Mouse (Mus musculus) intestine, embryonic 14.5 days (tissue): ENCODE data around the gene Icam4. TPM values are rescaled to one million over a fixed set of nuclear protein-coding genes. Genes with fewer than 3 reads are reported as not detected.
"Not testable (repeated sequence)": the region's sequence is repeated elsewhere in the genome, so short reads cannot be mapped to it uniquely, and the experiment has no call there.

Experiments
- ATAC-seq: fragments of 200-750 bp; cut with Nextera tagmentation; replicated peaks from 2 replicates; pipeline ENCODE4 v1.8.0; 2017; ENCODE audit warnings: low read depth, moderate number of reproducible peaks, moderate TSS enrichment, moderate library complexity; ENCODE audit not compliant: low FRiP score, low TSS enrichment
- DNase-seq: peaks from one replicate; pipeline ENCODE4 v3.0.0-alpha.2; 2018; ENCODE audit warnings: low spot score
- H3K27ac ChIP-seq: fragments of 300-500 bp; sonication (generic); 2 replicates; pipeline ENCODE4 v1.5.1; 2014; ENCODE audit warnings: low read depth, mild to moderate bottlenecking, control low read depth
- H3K27me3 ChIP-seq: fragments of 300-500 bp; sonication (generic); replicated peaks from 2 replicates; pipeline ENCODE4 v1.6.1; 2014; ENCODE audit warnings: low read length, control low read depth; ENCODE audit not compliant: control insufficient read depth, insufficient read depth
- H3K36me3 ChIP-seq: fragments of 300-500 bp; sonication (generic); 2 replicates; pipeline ENCODE4 v1.6.1; 2014; ENCODE audit warnings: low read length, control low read depth; ENCODE audit not compliant: control insufficient read depth, insufficient read depth
- H3K4me1 ChIP-seq: fragments of 300-500 bp; sonication (generic); replicated peaks from 2 replicates; pipeline ENCODE4 v1.6.1; 2014; ENCODE audit warnings: low read length, control low read depth, mixed read lengths; ENCODE audit not compliant: control insufficient read depth, insufficient read depth
- H3K4me2 ChIP-seq: fragments of 300-500 bp; sonication (generic); 2 replicates; pipeline ENCODE4 v1.6.1; 2014; ENCODE audit warnings: low read length
- H3K4me3 ChIP-seq: fragments of 300-500 bp; sonication (generic); 2 replicates; pipeline ENCODE4 v1.5.1; 2014; ENCODE audit warnings: low read depth, low read length, control low read depth, mixed read lengths
- H3K9ac ChIP-seq: fragments of 300-500 bp; sonication (generic); 2 replicates; pipeline ENCODE4 v1.6.1; 2014; ENCODE audit warnings: mild to moderate bottlenecking, low read length
- H3K9me3 ChIP-seq: fragments of 300-500 bp; sonication (generic); 2 replicates; pipeline ENCODE4 v1.6.1; 2016; ENCODE audit warnings: low read length, control low read depth; ENCODE audit not compliant: control insufficient read depth
- WGBS: fragments of 180-500 bp; shearing (Covaris S2); extraction: QIAGEN DNeasy Blood & Tissue Kit; methylation state at CpG from one replicate; pipeline ENCODE4 v1.1.7; 2014; 5-methylcytosine and 5-hydroxymethylcytosine counted together
- polyA plus RNA-seq: library from polyadenylated mRNA; unstranded; fragments of >200 nt; fragmentation: Nextera tagmentation; extraction: Ambion mirVana; gene quantifications from 2 replicates; pipeline ENCODE4 v1.2.1, GENCODE M21; 2014

Icam4 gene
- polyA plus RNA-seq, 1 experiment from 2014 or later, result 0.96 TPM

GRCm38 (mm10) chr9:21007313-21007952 is 21.7 kb upstream of the Icam4 start:
- no peak overlapping the region for H3K4me2 ChIP-seq
- ATAC-seq (no peak), DNase-seq (no peak)
- H3K27me3 ChIP-seq, result no peaks in the 10 kb centered on the region
- 92% methylated on average over 10 of the region's 10 CpGs for WGBS
- H3K9ac ChIP-seq, result no peak overlapping the region
- H3K27ac ChIP-seq, result no peak overlapping the region
- no peak overlapping the region for H3K4me3 ChIP-seq
- peaks cover 47% of the 10 kb centered on the region for H3K36me3 ChIP-seq
- H3K9me3 ChIP-seq, result no peaks in the 10 kb centered on the region
- H3K4me1 ChIP-seq, result peaks cover 5% of the 10 kb centered on the region

DNA sequence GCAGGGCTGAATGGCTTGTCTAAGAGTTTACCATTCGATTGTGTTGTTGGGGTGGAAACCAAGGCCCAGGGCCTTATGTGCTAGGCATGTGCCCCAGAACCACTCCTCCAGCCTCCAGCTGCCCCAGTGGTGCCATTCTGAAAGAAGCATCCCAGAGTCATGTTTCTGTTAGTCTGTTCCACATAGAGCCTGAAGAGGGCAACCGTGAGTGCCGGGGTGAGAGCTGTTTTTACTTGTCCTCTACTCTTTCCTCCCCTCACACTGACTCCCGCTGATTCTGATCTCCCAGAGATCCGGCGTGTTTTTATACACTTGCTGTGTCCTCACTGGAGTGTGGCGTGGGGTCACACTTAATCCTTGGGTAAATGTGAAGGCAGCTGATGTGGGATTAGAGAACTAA is 21.2 kb upstream of the Icam4 start:
- Histone ChIP-seq H3K4me2 (no peak overlapping the region), H3K9me3 (no peaks in the 10 kb centered on the region), H3K4me1 (peaks cover 5% of the 10 kb centered on the region), H3K36me3 (peaks cover 47% of the 10 kb centered on the region), H3K27ac (no peak overlapping the region), H3K27me3 (no peaks in the 10 kb centered on the region), H3K4me3 (no peak overlapping the region), H3K9ac (no peak overlapping the region)
- DNase-seq (no peak), ATAC-seq (no peak)
- 80% methylated on average over 7 of the region's 7 CpGs for WGBS

DNA sequence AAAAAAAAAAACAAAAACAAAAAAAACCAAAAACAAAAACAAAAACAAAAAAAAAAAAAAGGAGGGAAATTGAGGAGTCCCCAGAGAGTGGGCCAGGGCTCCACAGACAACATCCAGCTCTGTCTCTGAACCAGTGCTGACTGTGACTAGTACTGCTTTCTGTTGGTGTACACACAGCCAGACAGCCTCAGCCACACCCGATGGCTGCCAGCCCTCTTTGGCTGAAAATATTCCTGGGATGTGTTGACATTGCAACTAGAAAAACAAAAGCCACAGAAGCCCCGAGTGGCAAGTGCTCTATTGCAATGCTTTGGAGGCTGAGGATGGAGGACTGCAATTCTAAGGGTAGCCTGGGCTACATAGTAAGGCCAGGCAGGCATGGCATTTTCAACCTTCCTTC is 18.8 kb upstream of the Icam4 start:
- Histone ChIP-seq H3K27ac (no peak overlapping the region), H3K9ac (no peak overlapping the region), H3K4me2 (no peak overlapping the region), H3K36me3 (peaks cover 36% of the 10 kb centered on the region), H3K27me3 (peaks cover 15% of the 10 kb centered on the region), H3K4me1 (peaks cover 7% of the 10 kb centered on the region; the same call in 1 of the 2 replicates), H3K9me3 (no peaks in the 10 kb centered on the region), H3K4me3 (no peak overlapping the region)
- WGBS, result 49% methylated on average over 2 of the region's 2 CpGs
- no peak for DNase-seq
- ATAC-seq, result no peak

GRCm38 (mm10) chr9:21010939-21011541 is 18.1 kb upstream of the Icam4 start:
- H3K4me1 ChIP-seq, result peaks cover 11% of the 10 kb centered on the region; the same call in 1 of the 2 replicates
- peaks cover 30% of the 10 kb centered on the region for H3K36me3 ChIP-seq
- WGBS, result 72% methylated on average over 9 of the region's 9 CpGs
- H3K4me2 ChIP-seq, H3K4me3 ChIP-seq, H3K9ac ChIP-seq, H3K9me3 ChIP-seq, DNase-seq, H3K27ac ChIP-seq, ATAC-seq: not testable (repeated sequence)
- H3K27me3 ChIP-seq, result peaks cover 21% of the 10 kb centered on the region

GRCm38 (mm10) chr9:21011846-21012312 is 17.3 kb upstream of the Icam4 start:
- Histone ChIP-seq H3K36me3 (peaks cover 23% of the 10 kb centered on the region), H3K27me3 (peaks cover 29% of the 10 kb centered on the region), H3K9me3 (no peaks in the 10 kb centered on the region), H3K4me1 (peaks cover 11% of the 10 kb centered on the region; the same call in 1 of the 2 replicates), H3K4me2 (no peak overlapping the region), H3K4me3 (no peak overlapping the region), H3K9ac (no peak overlapping the region), H3K27ac (peak overlapping the region; percentile 51)
- DNase-seq (no peak), ATAC-seq (no peak)
- 57% methylated on average over 5 of the region's 5 CpGs for WGBS

DNA sequence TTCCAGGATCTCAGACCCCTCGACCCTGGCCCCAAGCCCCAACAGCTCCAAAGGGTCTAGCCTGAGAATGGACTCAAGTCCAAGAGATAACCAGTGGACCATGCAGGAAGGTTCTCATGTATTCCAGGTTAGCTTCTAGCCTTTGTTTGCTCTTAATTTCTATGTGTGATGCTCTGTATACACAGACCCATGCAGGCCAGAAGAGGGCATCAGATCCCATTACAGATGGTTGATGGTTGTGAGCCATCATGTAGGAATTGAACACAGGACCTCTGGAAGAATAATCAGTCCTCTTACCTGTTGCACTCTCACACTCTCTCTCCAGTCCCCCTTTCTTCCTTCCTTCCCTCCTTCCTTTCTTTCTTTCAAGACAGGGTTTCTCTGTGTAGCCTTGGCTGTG is 16.8 kb upstream of the Icam4 start:
- WGBS, result 37% methylated on average over 1 of the region's 1 CpGs
- ATAC-seq (no peak), DNase-seq (no peak)
- Histone ChIP-seq H3K27me3 (peaks cover 34% of the 10 kb centered on the region), H3K9ac (no peak overlapping the region), H3K4me3 (no peak overlapping the region), H3K4me2 (no peak overlapping the region), H3K27ac (peak overlapping the region; percentile 9; the same call in 1 of the 2 replicates), H3K36me3 (peaks cover 18% of the 10 kb centered on the region), H3K4me1 (peaks cover 11% of the 10 kb centered on the region; the same call in 1 of the 2 replicates), H3K9me3 (no peaks in the 10 kb centered on the region)

- Histone ChIP-seq H3K36me3 (no peaks in the 10 kb centered on the region), H3K4me1 (peaks cover 11% of the 10 kb centered on the region; the same call in 1 of the 2 replicates), H3K27ac (no peak overlapping the region), H3K4me2 (peak overlapping the region; percentile 64), H3K27me3 (peaks cover 41% of the 10 kb centered on the region), H3K4me3 (peak overlapping the region; percentile 38), H3K9ac (peak overlapping the region; percentile 18; the same call in 1 of the 2 replicates), H3K9me3 (no peaks in the 10 kb centered on the region)
- 3% methylated on average over 27 of the region's 29 CpGs for WGBS
- DNase-seq, result peak; percentile 72
- peak; percentile 64; the same call in 1 of the 2 replicates for ATAC-seq
Measured at GRCm38 (mm10) chr9:21014691-21015570, 14.2 kb upstream of the Icam4 start.

DNA sequence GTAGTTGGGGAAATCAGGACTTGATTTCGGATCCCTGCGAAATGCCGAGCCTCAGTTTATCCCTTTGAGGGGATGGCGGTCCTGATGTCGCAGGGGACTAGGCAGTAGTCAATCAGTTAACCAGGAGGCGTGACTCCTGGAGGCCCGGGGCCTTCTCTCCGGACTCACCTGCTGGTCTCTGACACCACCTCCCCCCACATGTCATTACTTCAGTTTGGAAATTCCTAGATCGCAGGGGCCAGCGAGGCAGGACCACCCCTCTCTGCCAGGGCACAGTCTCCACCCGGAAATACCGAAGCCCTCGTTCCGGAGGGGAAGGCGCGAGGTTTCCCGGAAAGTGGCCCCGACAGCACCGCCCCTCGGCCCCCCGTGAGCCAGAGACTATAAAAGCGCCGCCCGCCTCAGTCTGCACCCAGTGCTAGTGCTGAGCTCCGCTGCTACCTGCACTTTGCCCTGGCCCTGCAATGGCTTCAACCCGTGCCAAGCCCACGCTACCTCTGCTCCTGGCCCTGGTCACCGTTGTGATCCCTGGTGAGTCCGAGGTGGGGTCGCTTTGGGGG is 13.5 kb upstream of the Icam4 start, which contains the start of gene Icam1:
Gene Icam1, plus strand, starts transcription at position 415 of the 560 bp plus-strand sequence.
- peaks cover 11% of the 10 kb centered on the region; the same call in 1 of the 2 replicates for H3K4me1 ChIP-seq
- ATAC-seq, result peak; percentile 76
- 0% methylated on average over 30 of the region's 30 CpGs for WGBS
- peak within 1 kb of the TSS; percentile 18; the same call in 1 of the 2 replicates for H3K9ac ChIP-seq
- peak; percentile 78 for DNase-seq
- peak within 1 kb of the TSS; percentile 38 for H3K4me3 ChIP-seq
- peak within 1 kb of the TSS; percentile 16; the same call in 1 of the 2 replicates for H3K27ac ChIP-seq
- H3K9me3 ChIP-seq, result no peaks in the 10 kb centered on the region
- H3K36me3 ChIP-seq, result no peaks in the 10 kb centered on the region
- peak within 1 kb of the TSS; percentile 64 for H3K4me2 ChIP-seq
- H3K27me3 ChIP-seq, result peaks cover 41% of the 10 kb centered on the region
